8 mouse cellular contexts compared by ENCODE assay signal in the genomic region with DNA sequence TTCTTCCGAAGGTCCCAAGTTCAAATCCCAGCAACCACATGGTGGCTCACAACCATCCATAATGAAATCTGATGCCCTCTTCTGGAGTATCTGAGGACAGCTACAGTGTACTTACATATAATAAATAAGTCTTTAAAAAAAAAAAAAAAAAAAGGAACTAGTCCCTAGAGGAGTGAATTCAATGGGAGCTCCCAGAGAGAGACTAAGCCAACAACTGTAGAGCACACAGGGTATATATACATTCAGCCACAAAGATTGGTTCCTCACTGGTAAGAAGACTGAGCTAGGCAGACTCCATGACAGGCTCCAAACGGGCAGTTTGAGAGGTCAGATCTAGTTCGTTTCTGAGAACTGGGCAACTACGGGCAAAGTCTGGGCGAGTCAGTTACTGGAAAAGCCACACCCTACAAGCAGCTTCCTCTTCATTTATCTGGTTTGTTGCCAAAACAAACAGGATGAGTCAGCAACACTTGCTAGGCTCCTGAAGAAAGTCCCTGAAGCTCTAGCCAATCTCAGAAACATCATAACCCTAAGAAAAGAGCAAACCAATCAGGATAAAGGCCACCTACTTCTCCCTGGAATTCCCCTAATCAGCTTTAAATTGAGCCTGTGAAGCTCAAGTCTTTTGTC. TPM values are rescaled to one million over a fixed set of nuclear protein-coding genes. Genes with fewer than 3 reads are reported as not detected.
DNase-seq lines count a peak whose midpoint lies in the region; ATAC-seq and TF ChIP-seq lines count a peak whose summit lies in the region.

No protein-coding gene starts in this region.

- 85% methylated on average over 5 of the region's 5 CpGs for WGBS in limb, embryonic 14.5 days
- WGBS in limb, embryonic 10.5 days = 87% methylated on average over 5 of the region's 5 CpGs
- WGBS in intestine, embryonic 16.5 days = 54% methylated on average over 5 of the region's 5 CpGs
- 70% methylated on average over 5 of the region's 5 CpGs for WGBS in forebrain, embryonic 13.5 days

- no peaks in the 10 kb centered on the region for H3K27me3 ChIP-seq in limb, embryonic 14.5 days (ENCODE audit: control insufficient read depth, insufficient read depth, low read length)
- no peaks in the 10 kb centered on the region for H3K27me3 ChIP-seq in limb, embryonic 10.5 days (ENCODE audit: low read depth, poor library complexity, severe bottlenecking)
- H3K27me3 ChIP-seq in intestine, embryonic 16.5 days (replicated peaks; ENCODE audit: control insufficient read depth, insufficient read depth, low read length) = no peaks in the 10 kb centered on the region
- H3K27me3 ChIP-seq in forebrain, embryonic 13.5 days = no peaks in the 10 kb centered on the region

- H3K4me3 ChIP-seq in limb, embryonic 14.5 days (replicated peaks; ENCODE audit: low read length) = no peak overlapping the region
- H3K4me3 ChIP-seq in limb, embryonic 10.5 days = no peak overlapping the region
- no peak overlapping the region for H3K4me3 ChIP-seq in intestine, embryonic 16.5 days (ENCODE audit: low read length)
- no peak overlapping the region for H3K4me3 ChIP-seq in forebrain, embryonic 13.5 days

- peaks cover 3% of the 10 kb centered on the region; the same call in 1 of the 2 replicates for H3K4me1 ChIP-seq in limb, embryonic 14.5 days (ENCODE audit: control insufficient read depth, insufficient read depth, low read length)
- H3K4me1 ChIP-seq in limb, embryonic 10.5 days = peaks cover 3% of the 10 kb centered on the region; the same call in 1 of the 2 replicates
- peaks cover 6% of the 10 kb centered on the region for H3K4me1 ChIP-seq in intestine, embryonic 16.5 days (ENCODE audit: control insufficient read depth, insufficient read depth, low read length)
- no peaks in the 10 kb centered on the region for H3K4me1 ChIP-seq in forebrain, embryonic 13.5 days

- no peak overlapping the region for H3K27ac ChIP-seq in limb, embryonic 14.5 days (replicated peaks; ENCODE audit: low read depth, low read length)
- no peak overlapping the region for H3K27ac ChIP-seq in limb, embryonic 10.5 days
- H3K27ac ChIP-seq in intestine, embryonic 16.5 days (ENCODE audit: low read length) = no peak overlapping the region
- H3K27ac ChIP-seq in forebrain, embryonic 13.5 days = no peak overlapping the region

- H3K9ac ChIP-seq in limb, embryonic 14.5 days (ENCODE audit: low read depth, low read length, severe bottlenecking) = no peak overlapping the region
- H3K9ac ChIP-seq in intestine, embryonic 16.5 days (ENCODE audit: low read depth, low read length) = no peak overlapping the region
- no peak overlapping the region for H3K9ac ChIP-seq in forebrain, embryonic 13.5 days

- no peak overlapping the region for H3K4me2 ChIP-seq in limb, embryonic 14.5 days (replicated peaks; ENCODE audit: low read depth, low read length, severe bottlenecking)
- H3K4me2 ChIP-seq in intestine, embryonic 16.5 days (ENCODE audit: low read depth, low read length) = no peak overlapping the region
- no peak overlapping the region for H3K4me2 ChIP-seq in forebrain, embryonic 13.5 days

- no peak for TF ChIP-seq POLR2A in limb, embryonic 14.5 days (IDR thresholded peaks at IDR 0.05; ENCODE audit: borderline replicate concordance, extremely low read depth, insufficient read depth, insufficient read length)

- H3K9me3 ChIP-seq in limb, embryonic 14.5 days (ENCODE audit: control insufficient read depth, low read length) = no peaks in the 10 kb centered on the region
- no peaks in the 10 kb centered on the region for H3K9me3 ChIP-seq in limb, embryonic 10.5 days (replicated peaks)
- H3K9me3 ChIP-seq in intestine, embryonic 16.5 days (ENCODE audit: control insufficient read depth, low read length) = no peaks in the 10 kb centered on the region
- no peaks in the 10 kb centered on the region for H3K9me3 ChIP-seq in forebrain, embryonic 13.5 days (replicated peaks)

- no peaks in the 10 kb centered on the region for H3K36me3 ChIP-seq in limb, embryonic 14.5 days (ENCODE audit: control insufficient read depth, insufficient read depth, low read length)
- H3K36me3 ChIP-seq in limb, embryonic 10.5 days = no peaks in the 10 kb centered on the region
- no peaks in the 10 kb centered on the region for H3K36me3 ChIP-seq in intestine, embryonic 16.5 days (ENCODE audit: control insufficient read depth, insufficient read depth, low read length)
- H3K36me3 ChIP-seq in forebrain, embryonic 13.5 days (ENCODE audit: poor library complexity, severe bottlenecking) = no peaks in the 10 kb centered on the region

- ATAC-seq in limb, embryonic 14.5 days (ENCODE audit: low FRiP score, low read depth) = no peak
- peak; percentile 42 for ATAC-seq in intestine, embryonic 16.5 days
- ATAC-seq in megakaryocyte progenitor cell, adult 5-6 weeks (replicated peaks; ENCODE audit: poor library complexity) = peak; percentile 83
- no peak for ATAC-seq in forebrain, embryonic 13.5 days

- DNase-seq in limb, embryonic 14.5 days (ENCODE audit: low spot score) = peak; percentile 20
- no peak for DNase-seq in limb, embryonic 10.5 days (ENCODE audit: low spot score)
- DNase-seq in c-Kit-positive CD71-negative TER-119-negative erythroid progenitor cells, embryonic 14.5 days (ENCODE audit: low read depth) = peak; percentile 72
- DNase-seq in right cerebral cortex, adult 18-20 months = no peak
- DNase-seq in layer of hippocampus, postnatal 14 days (ENCODE audit: low spot score in 2 of 2) = no peak

RNA-seq across cellular contexts. Expression of a gene that starts 4.9 kb away (rescaled TPM):
- 22.2 and 23.2 TPM in 2 replicates for polyA plus RNA-seq in limb, embryonic 14.5 days (2012; rRNA removed)
- 31.1 and 34.8 TPM in 2 replicates for polyA plus RNA-seq in limb, embryonic 14.5 days (2014; fragmentation: Nextera tagmentation; extraction: Ambion mirVana)
- polyA plus RNA-seq in limb, embryonic 10.5 days (2016; fragmentation: Nextera tagmentation; extraction: Ambion mirVana) = 39.5 and 44.0 TPM in 2 replicates
- polyA plus RNA-seq in intestine, embryonic 16.5 days (2015; fragmentation: Nextera tagmentation; extraction: Ambion mirVana) = 20.4 and 21.7 TPM in 2 replicates
- total RNA-seq in megakaryocyte progenitor cell, adult 5-6 weeks (2015) = 7.7 and 11.9 TPM in 2 replicates
- 9.5 and 13.0 TPM in 2 replicates for total RNA-seq in megakaryocyte progenitor cell, adult 5-6 weeks (2017)
- total RNA-seq in layer of hippocampus, postnatal 14 days (2021) = 10 to 100 TPM; 31.4 to 32.4 TPM
- polyA plus RNA-seq in forebrain, embryonic 13.5 days (2015; fragmentation: Nextera tagmentation; extraction: Ambion mirVana) = 95.6 and 98.2 TPM in 2 replicates

RNA-seq across cellular contexts. Expression of a gene that starts 53.7 kb away (rescaled TPM):
- 13.5 and 15.0 TPM in 2 replicates for polyA plus RNA-seq in limb, embryonic 14.5 days (2012; rRNA removed)
- 10.4 and 12.1 TPM in 2 replicates for polyA plus RNA-seq in limb, embryonic 14.5 days (2014; fragmentation: Nextera tagmentation; extraction: Ambion mirVana)
- polyA plus RNA-seq in limb, embryonic 10.5 days (2016; fragmentation: Nextera tagmentation; extraction: Ambion mirVana) = 14.4 and 15.8 TPM in 2 replicates
- 16.1 and 17.1 TPM in 2 replicates for polyA plus RNA-seq in intestine, embryonic 16.5 days (2015; fragmentation: Nextera tagmentation; extraction: Ambion mirVana)
- total RNA-seq in megakaryocyte progenitor cell, adult 5-6 weeks (2015) = 8.2 and 21.1 TPM in 2 replicates
- total RNA-seq in megakaryocyte progenitor cell, adult 5-6 weeks (2017) = 6.9 and 10.8 TPM in 2 replicates
- 1 to 10 TPM; 2.9 to 3.0 TPM for total RNA-seq in layer of hippocampus, postnatal 14 days (2021)
- polyA plus RNA-seq in forebrain, embryonic 13.5 days (2015; fragmentation: Nextera tagmentation; extraction: Ambion mirVana) = 8.3 TPM in 2 replicates

Comparison
In these comparisons a context has a peak if more than half of its experiments do, and no peak if none do; other contexts are left out.
1. DNase-seq: peak in limb, embryonic 14.5 days (single experiment) and c-Kit-positive CD71-negative TER-119-negative erythroid progenitor cells, embryonic 14.5 days (single experiment); none in limb, embryonic 10.5 days (single experiment), right cerebral cortex, adult 18-20 months (single experiment) and layer of hippocampus, postnatal 14 days (0 of 2).
2. ATAC-seq: peak in intestine, embryonic 16.5 days (single experiment) and megakaryocyte progenitor cell, adult 5-6 weeks (single experiment); none in limb, embryonic 14.5 days (single experiment) and forebrain, embryonic 13.5 days (single experiment).